Mouse (Mus musculus): ENCODE data around the gene Ppp1r15a.
"Not testable (repeated sequence)": the region's sequence is repeated elsewhere in the genome, so short reads cannot be mapped to it uniquely, and the experiment has no call there.

Ppp1r15a gene

DNA sequence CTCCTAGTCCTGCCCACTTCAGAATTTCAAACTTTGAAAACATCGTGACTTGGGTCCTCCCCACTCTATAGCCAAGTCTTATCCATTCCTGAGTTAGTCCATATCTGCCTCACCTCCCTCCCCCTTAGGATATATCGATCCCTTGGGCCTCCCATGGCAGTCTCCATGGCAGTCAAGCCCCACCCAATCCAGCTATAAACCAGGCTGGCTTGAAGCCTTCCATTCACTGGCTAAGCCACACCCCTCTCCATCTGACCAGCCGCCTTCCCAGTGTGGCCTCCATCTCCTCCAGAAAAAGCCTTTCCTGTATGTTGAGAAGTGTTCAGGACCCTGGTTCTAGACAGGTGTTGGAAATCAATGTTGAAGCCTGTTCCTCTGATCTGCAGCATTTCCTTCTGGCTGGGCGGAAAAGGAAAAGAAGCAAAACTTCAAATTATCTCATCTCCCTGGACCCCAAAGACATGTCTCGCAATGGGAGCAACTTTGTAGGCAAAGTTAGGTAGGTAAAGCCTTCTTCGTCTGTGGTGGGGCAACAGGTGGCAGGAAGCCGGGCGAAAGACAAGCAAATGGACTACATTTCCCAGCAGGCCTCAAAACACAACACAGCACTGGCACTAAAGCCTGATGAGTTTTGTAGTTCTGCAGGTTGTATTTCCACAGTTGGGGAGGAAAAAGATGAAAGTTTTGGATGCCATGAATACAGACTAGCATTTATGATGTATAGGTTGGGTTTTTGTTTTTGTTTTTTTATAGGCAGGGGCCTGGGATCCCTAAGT is 6.5 kb downstream of the Ppp1r15a start:
- DNase-seq (ENCODE audit: low read depth, low spot score): peak; percentile 26

DNA sequence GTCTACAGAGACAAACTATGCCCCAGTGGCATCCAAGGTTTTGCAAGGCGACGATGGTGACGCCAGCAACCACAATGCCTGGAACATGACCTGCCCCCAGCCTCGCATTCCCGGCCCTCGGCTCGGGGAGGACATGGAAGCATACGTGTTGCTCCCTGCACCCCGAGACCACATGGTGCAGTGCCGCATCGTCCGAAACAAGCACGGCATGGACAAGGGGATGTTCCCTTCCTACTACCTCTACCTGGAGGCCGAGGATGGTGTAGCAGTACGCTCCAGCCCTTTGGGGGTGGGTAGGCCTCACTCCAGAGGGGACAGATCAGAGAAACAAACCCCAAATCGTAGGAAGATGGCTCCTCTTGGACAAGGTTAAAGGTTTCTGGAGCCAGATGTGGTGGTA is 7.5 kb downstream of the Ppp1r15a start:
- DNase-seq (ENCODE audit: low read depth, low spot score): no peak

DNA sequence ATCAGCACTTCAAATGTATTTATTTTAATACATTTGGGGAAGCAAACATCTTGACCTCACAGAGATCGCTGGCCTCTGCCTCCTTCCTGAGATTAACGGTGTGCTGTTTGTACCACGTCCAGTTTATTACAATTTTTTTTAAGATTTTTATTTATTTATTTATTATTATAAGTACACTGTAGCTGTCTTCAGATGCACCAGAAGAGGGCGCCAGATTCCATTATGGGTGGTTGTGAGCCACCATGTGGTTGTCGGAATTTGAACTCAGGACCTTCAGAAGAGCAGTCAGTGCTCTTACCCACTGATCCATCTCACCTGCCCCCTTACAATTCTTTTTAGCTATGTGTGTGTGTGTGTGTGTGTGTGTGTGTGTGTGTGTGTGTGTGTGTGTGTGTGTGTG is 9.2 kb downstream of the Ppp1r15a start:
- not testable (repeated sequence) for DNase-seq (ENCODE audit: low read depth, low spot score)

DNA sequence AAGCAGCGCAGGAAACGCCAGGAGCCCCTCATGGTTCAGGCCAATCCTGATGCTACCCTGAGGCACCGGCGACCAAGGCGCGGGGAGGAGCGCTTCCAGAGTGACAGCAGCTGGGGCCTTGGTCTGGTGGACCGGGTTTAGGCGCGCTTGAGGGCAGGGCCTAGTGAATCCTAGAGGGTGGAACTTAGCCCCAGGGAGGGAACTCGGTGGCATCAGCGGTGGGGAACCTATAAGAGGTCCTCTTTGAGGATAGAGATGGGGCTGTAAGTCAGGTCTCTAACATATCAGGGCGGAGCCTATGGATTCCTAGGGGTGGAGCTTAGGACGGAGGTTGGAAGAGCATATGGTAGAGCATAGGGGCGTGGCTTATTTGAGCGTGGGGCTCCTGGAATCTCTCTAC is 10.6 kb downstream of the Ppp1r15a start:
- no peak for DNase-seq (ENCODE audit: low read depth, low spot score)

DNA sequence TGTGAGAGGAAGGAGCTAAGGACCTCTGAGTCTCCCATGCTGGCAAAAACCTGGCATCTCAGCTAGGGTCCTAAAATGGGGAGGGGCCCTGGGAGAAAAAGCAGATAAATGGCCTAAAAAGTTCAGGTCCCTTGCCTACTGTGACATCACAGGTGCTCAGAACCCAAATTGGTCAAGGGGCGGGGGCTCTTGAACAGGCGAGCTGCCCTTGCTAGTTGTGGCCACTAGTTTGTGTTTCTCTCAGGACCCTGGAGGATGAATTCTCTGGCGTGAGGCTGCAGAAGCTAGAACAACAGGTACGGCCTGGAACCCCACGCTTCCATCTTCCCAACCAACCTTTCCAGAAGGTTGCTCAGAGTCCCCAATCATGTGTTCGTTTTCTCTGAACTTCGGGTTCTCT is 11.7 kb downstream of the Ppp1r15a start:
- DNase-seq (ENCODE audit: low read depth, low spot score): no peak

DNA sequence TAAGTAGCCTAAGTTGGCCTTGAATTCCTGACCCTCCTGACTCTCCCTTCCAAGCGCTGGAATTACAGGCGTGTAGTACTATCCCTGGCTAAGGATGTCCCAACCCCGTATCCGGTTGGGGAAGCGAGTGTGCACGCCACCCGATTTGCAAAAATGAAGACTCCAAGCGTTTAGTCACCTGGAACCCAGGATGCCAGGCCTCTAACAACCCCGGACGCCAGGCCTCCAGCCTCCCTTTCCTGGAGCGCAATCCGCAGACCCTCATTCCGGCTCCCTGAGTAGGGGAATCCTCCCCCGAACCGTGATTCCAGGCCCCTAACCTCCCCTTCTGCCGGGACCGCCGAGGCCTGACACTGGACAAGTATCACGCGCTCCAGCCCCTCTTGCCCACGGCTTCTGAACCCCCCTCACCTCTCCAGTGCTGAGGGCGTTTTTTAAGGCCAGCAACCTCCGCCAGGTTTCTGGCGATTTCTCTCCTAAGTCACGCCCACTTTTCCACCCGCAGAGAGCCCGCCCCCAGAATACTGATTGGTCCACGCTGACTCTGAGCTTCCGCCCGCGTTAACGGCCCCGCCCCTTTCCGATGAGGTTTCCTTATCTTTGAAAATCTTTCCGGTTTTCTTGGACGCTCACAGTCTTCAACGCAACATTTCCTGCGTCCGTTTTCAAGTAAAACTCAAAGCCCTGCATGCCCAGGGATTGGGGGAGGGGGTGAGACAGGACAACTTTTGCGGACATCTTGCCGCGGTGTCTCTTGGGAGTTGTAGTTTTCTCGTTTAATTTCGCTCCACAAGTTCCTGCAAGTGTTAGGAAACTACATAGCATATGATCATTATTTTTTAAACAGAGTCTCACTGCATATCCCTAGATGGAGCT is 15.9 kb downstream of the Ppp1r15a start, which contains the start of gene Nucb1:
Gene Nucb1 (minus strand): TSS at position 495 of the 876 bp plus-strand sequence.
- peak; percentile 97 for DNase-seq (ENCODE audit: low read depth, low spot score)

DNA sequence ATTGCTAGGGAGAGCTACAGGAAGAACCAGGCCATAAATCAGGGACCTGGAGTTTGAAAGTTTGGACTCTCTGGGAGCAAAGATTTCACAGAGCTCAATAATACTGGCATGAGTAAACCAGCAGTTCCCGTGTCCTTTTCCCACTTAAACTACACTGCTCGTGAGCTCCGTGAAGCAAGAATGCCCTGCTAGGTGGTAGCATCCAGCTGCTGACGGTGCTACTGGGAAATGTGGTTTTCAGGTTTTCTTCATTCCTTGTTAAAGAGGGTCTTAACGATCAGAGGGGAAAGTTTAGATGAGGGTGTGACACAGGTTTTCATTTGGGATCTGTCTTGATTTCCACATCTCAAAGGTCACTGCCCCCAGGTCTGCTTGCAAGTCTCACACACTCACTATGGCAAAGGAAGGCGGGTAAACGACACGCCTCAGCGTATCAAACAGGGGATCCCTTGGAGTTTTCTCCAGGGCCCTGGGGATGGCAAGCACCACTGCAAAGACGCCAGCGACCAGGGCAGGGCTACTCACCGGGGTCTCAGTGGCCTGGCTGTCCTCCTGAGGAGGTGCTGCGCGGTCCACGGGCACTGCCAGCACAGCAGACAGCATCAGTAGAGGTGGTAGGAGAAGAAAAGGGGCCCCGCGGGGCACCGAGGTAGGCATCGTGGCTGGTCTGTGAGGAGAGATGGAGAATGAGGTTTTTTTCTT is 16.7 kb downstream of the Ppp1r15a start:
- no peak for DNase-seq (ENCODE audit: low read depth, low spot score)

DNA sequence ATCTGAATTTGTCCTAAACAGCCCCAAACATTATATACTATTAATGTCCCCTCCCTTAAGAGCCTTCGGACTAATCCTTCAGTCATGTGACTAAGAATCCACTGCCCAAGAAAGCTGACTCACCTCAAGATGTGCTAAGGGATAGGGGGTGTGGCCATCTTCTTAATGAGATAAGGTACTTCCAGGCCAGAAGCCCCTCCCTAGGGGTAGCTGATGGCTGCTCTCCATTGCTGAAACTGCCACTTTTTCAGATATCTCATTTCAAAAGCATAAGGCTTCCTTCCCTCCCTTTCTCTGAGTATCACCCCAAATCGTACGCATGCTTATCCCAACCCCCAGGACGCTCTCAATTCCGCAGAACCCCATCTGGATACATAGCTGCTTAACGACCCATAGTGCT is 17.5 kb downstream of the Ppp1r15a start:
- no peak for DNase-seq (ENCODE audit: low read depth, low spot score)

DNA sequence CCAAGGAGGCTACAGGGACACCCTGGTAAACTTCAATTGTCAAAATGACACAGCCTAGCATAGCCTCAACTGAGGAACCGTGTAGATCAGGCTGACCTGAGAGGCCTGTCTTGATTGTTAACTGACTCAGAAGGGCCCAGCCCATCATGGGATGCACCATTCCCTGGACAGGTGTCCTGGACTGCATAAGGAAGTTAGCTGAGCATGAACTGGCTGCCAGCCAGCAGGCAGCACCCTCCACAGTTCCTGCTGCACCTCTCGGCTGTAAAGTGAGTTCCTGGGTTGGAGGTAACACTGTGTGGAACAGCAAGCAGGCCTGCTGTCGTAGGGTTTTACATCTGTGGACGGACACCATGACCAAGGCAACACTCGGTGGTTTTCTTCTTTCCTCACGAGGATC is 18.5 kb downstream of the Ppp1r15a start:
- no peak for DNase-seq (ENCODE audit: low read depth, low spot score)

DNA sequence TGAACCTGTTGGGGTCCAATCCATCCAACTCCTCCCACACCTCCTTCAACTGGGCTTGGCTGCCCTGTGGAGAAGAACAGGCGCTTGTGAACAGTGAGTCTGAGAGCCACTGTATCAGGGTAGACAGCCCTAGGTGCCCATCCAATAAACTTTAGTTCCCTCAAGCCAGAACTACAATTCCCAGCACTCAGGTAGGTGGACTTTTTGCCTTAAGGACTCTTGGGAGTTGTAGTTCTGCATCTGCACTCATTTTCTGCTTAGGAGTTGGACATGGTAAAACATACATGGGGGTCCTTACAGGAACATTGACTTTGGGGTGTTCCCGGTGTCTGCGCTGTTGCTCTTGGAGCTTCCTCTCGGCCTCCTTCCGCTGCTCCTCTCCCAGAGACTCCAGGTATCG is 27.6 kb downstream of the Ppp1r15a start:
- no peak for DNase-seq (ENCODE audit: low read depth, low spot score)

DNA sequence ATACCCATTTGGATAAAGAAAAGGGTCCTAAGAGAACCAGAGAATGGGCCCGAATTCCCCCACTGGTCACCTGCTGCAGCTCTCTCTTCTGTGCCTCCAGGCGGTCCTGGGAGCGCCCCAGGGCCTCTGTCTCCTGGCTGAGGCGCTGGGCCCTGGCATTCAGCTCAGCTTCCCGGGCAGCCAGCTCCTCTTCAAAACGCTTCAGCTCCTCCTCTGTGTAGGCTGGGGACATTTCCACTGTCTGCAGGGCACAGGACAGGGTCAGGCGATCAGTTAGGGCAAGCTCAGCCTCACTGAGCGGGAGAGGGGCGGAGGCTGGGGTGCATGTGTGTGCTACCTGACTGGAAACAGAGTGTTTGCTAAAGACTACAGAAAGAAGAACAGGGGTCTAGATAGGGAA is 31.5 kb downstream of the Ppp1r15a start:
- DNase-seq (ENCODE audit: low read depth, low spot score): no peak

DNA sequence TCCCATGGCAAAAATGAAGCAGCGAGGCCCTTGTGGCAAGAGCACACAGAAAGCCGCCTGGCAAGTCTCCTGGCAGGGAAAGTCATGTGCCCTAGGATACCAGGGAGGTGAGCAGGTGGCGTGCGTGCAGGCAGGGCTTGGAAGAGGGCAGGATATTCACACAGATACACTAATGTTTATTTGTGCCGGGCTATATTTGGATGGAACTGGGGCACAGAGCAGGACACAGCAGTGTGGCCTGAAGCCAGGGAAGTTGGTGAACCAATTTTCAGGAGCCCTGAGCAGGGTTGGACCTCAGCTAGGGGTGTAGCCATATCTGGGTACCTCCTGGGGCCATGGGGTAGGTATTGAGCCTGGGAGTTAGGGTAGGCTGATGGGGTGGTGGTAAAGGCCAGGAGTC is 33.1 kb downstream of the Ppp1r15a start:
- no peak for DNase-seq (ENCODE audit: low read depth, low spot score)

DNA sequence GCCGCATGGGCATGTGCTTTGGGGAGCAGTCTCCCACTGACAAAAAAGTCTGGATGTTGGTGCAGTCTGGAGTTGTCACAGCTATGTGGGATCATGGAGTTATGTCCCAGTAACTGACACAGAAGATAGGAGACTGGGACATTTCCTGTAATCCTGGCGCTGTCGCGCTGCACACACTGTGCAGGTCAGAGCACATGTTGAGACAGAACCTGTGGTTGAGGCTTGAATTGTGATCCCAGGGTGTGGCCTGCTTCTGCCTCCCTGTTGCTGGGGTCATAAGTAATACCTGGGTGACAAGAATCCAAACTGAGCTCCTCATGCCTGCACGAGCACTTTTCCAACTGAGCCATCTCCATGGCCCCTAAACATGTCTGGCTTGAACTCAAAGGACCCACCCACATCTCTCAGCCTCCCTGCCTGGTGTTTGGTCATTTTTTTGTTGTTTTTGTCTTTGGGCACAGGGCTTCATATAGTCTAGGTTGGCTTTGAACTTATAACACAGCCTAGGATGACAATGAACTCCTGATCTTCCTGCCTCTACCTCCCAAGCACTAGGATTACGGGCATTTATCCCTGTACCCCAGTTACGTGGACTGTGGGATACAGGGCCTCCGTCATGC is 33.7 kb downstream of the Ppp1r15a start:
- no peak for DNase-seq (ENCODE audit: low read depth, low spot score)

DNA sequence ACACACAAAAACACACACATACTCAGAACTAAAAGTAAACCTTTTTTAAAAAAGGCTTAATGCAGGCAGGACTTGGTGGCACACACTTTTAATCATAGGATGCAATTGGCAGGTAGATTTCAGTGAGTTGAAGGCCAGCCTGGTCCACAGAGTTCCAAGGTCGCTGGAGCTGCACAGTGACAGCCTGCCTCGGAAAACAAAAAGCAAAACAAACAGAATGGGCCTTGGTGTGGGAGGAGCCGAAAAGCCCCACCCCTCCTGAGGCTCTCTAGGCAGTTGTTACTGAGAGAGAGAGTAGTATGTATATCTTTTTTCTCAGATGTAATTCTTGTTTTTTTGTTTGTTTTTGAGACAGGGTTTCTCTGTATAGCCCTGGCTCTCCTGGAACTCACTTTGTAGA is 34.8 kb downstream of the Ppp1r15a start:
- DNase-seq (ENCODE audit: low read depth, low spot score): no peak

DNA sequence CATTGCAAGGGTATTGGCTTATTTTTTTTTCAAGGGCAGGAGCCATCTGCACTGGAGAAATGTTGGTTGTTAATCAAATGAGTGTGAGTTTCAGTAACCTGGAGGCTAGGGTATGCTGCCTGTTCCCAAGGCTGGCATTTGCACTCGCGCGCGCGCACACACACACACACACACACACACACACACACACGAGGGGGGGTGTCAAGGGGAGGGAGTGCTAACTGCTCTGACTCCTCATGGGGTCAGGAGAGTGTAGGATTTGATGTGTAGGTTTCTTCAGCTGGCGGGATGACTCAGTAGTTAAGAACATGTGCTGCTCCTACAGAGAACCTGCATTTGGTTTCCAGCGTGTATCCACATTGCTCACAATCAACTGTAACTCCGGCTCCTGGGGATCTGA is 35.2 kb downstream of the Ppp1r15a start:
- DNase-seq (ENCODE audit: low read depth, low spot score): no peak

DNA sequence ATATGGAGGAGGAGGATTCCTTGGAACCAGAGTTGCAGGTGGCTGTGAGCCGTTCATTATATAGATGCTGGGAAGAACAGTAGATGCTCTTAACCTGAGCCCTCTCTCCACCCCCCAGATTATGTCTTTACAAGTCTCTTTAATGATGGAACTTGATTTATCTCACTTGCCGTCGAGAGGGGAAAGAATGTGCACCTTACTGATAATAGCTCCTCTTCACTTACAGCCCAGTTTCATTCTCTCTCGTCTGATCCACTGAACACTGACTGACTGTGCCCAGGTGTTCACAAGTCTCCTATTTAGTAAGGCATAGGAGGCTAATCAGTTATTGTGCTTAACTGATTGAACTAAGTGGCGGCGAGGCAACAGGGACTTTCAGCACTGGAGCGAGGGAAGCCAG is 36.5 kb downstream of the Ppp1r15a start:
- no peak for DNase-seq (ENCODE audit: low read depth, low spot score)

DNA sequence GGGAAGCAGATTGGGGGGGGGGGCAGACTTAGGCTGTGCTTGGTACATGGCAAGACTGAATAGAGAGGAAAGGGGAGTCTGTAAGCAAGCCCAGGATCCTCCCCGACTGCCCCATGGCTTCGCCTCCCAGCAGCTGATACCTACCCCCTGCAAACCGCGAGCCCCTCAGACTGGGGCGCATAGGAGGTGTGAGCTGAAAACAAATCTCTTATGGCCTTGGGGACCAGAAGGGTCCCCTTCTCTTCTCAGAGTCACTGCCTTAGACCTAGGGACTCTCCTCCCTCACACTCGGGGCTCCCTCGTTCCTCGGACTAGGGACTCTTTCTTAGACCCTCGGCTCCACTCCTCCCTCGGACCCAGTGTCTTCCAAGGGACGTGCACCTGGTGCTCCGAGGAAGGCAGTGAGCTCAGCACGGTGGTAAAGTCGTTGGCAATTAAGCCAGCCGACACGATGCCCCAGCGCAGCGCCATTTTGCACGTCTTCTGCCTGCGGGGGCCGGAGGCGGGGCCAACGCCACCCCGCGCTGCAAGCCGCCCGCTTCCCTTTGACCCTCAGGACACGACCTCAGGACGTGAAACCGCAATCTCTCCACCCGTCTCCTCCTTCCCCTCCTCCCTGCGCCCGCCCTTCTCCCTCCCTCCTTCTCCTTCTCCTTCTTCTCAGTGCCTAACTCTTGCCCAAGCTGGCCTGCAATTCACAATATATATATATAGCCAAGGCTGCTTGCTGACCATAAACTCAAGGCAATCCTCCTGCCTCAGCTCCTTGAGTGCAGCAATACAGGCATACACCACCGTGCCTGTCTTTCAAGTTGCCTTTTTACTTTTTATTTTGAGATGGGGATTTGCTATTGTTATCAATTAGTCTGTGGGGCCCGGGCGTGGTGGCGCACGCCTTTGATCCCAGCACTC is 37.5 kb downstream of the Ppp1r15a start, which contains the start of gene Dhdh:
Gene Dhdh (minus strand): TSS at position 513 of the 912 bp plus-strand sequence.
- peak; percentile 44 for DNase-seq (ENCODE audit: low read depth, low spot score)

DNA sequence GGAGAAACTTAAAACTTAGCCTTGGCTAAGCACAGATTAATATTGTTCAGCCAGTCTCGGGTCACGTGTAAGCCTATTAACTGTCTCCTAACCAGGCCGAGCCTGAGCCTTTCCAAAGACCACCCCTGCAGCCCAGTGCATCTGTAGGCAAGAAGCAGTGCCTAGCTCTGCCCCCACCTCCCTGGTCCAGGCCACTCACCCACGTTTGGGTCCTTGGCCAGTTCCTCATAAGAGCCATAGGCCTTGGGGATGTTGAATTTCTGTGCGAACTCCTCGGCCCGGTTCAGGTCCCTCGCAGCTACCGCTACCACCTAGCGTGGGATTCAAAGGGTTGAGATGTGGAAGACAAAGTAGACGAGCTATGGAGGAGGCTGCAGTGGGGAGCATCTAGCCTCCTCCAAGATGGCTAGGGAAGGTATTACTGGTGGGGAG is 38.2 kb downstream of the Ppp1r15a start:
- DNase-seq (ENCODE audit: low read depth, low spot score): no peak

DNA sequence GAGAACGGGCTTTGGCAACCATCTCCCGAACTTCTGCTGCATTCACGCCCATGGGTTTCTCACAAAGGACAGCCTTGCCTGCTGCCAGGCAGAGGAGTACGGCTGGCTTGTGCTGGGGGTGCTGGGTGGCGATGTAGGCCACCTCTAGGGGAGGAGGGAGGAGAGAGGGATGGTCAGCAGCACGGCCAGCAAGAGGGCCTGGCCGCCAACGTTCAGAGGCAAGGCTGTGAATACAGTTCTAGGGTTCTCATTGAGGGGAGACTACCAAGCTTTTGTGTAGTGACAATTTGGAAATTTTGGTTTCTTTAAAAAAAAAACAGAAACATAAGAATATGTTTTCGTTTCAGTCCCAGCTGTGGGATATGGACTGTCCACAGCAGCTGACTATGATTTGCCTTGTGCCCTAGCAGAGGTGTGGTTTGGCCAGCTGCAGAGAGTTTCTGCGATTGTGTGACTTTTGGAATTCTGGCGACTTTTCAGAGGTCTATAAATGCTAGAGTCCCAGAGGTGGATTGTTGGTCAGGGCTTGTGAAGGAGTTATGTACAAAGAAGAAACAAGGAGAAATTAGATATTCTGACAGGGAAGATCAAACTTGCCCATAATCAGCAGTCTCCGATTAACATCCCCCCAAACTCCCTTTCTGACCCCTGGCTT is 39.2 kb downstream of the Ppp1r15a start, which contains the start of gene Gm45808:
Gene Gm45808 (minus strand): TSS at position 51 of the 655 bp plus-strand sequence.
- no peak for DNase-seq (ENCODE audit: low read depth, low spot score)

DNA sequence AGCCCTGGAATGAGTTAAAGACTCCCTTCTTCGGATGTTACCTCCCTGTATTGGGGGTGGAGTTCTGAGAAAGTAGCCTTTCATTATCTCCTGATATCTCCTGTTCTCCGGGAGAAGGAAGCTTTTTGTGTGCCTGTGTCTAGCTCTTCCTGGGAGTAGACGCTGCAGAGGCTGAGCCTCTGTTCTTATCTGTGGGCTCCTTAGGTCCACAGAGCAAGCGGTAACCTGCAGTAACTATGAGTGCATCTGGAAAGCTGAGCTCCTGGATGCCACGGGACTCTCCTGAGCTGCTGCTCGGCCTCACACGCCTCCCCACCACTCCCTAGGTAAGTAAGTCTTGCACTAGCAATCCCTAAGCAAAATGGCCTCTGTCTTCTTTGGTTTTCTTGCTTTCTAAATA is 39.9 kb downstream of the Ppp1r15a start:
- no peak for DNase-seq (ENCODE audit: low read depth, low spot score)

All from CD4-positive helper T cell, adult 2 months (primary cell).